In the genomic region with DNA sequence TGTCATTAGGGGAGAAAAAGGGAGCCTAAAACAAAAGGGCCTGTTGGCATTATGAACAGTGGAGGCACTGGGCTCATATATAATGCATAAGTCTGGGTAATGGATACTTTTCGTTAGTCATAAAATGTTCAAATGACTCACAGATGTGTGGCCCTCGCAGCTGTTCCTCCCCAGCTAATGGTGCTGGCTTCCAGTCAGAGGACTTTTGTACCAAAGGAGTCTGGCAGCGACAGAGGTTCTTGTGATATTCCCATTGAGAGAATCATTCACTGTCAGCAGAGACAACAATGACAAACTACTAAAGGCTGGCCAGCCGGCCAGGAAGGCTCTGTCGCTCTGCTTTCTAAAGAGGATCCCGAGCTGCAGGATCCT, we compare ENCODE assay signal across 8 mouse cellular contexts. TPM values are rescaled to one million over a fixed set of nuclear protein-coding genes. Genes with fewer than 3 reads are reported as not detected.
DNase-seq lines count a peak whose midpoint lies in the region; ATAC-seq and TF ChIP-seq lines count a peak whose summit lies in the region.

No protein-coding gene starts in this region.

- no peaks in the 10 kb centered on the region for H3K27me3 ChIP-seq in intestine, embryonic 14.5 days (replicated peaks; ENCODE audit: control insufficient read depth, insufficient read depth, low read length)
- H3K27me3 ChIP-seq in intestine, postnatal 0 days (replicated peaks; ENCODE audit: control insufficient read depth, insufficient read depth, low read length): no peaks in the 10 kb centered on the region
- H3K27me3 ChIP-seq in hindbrain, embryonic 15.5 days: no peaks in the 10 kb centered on the region
- H3K27me3 ChIP-seq in midbrain, embryonic 16.5 days (ENCODE audit: control insufficient read depth, insufficient read depth, low read depth, low read length): no peaks in the 10 kb centered on the region

- H3K9ac ChIP-seq in intestine, embryonic 14.5 days (ENCODE audit: low read length): no peak overlapping the region
- H3K9ac ChIP-seq in intestine, postnatal 0 days (ENCODE audit: low read depth, low read length): no peak overlapping the region
- H3K9ac ChIP-seq in hindbrain, embryonic 15.5 days: no peak overlapping the region
- H3K9ac ChIP-seq in midbrain, embryonic 16.5 days (ENCODE audit: low read depth, low read length): peak overlapping the region; percentile 16; the same call in 1 of the 2 replicates

- no peak for TF ChIP-seq CTCF in intestine, postnatal 0 days (IDR thresholded peaks at IDR 0.05; ENCODE audit: low read depth)

- H3K36me3 ChIP-seq in intestine, embryonic 14.5 days (ENCODE audit: control insufficient read depth, insufficient read depth, low read length): no peaks in the 10 kb centered on the region
- H3K36me3 ChIP-seq in intestine, postnatal 0 days (ENCODE audit: control insufficient read depth, insufficient read depth): no peaks in the 10 kb centered on the region
- no peaks in the 10 kb centered on the region for H3K36me3 ChIP-seq in hindbrain, embryonic 15.5 days
- no peaks in the 10 kb centered on the region for H3K36me3 ChIP-seq in midbrain, embryonic 16.5 days (ENCODE audit: control insufficient read depth, insufficient read depth, low read length)

- DNase-seq in intestine, embryonic 14.5 days (ENCODE audit: low spot score): no peak
- DNase-seq in embryo, embryonic 10.5 days (ENCODE audit: low spot score): peak; percentile 53
- no peak for DNase-seq in spleen, postnatal 10 days (ENCODE audit: low spot score in 2 of 2)
- no peak for DNase-seq in retina, postnatal 1 day
- no peak for DNase-seq in ovary, adult 18-20 months (ENCODE audit: low spot score)

- no peak for ATAC-seq in intestine, embryonic 14.5 days (replicated peaks; ENCODE audit: low FRiP score, low TSS enrichment, low read depth)
- ATAC-seq in intestine, postnatal 0 days: no peak
- ATAC-seq in hindbrain, embryonic 15.5 days (ENCODE audit: low FRiP score, low read depth): peak; percentile 35; the same call in 1 of the 2 replicates
- ATAC-seq in midbrain, embryonic 16.5 days: no peak

- no peak overlapping the region for H3K4me2 ChIP-seq in intestine, embryonic 14.5 days (ENCODE audit: low read length)
- H3K4me2 ChIP-seq in intestine, postnatal 0 days (replicated peaks; ENCODE audit: low read depth): no peak overlapping the region
- H3K4me2 ChIP-seq in hindbrain, embryonic 15.5 days: no peak overlapping the region
- no peak overlapping the region for H3K4me2 ChIP-seq in midbrain, embryonic 16.5 days (ENCODE audit: low read length)

- H3K27ac ChIP-seq in intestine, embryonic 14.5 days (ENCODE audit: low read depth): peak overlapping the region; percentile 36
- no peak overlapping the region for H3K27ac ChIP-seq in intestine, postnatal 0 days (ENCODE audit: low read depth, low read length)
- peak overlapping the region; percentile 68 for H3K27ac ChIP-seq in hindbrain, embryonic 15.5 days (replicated peaks)
- peak overlapping the region; percentile 48 for H3K27ac ChIP-seq in midbrain, embryonic 16.5 days (ENCODE audit: low read length)

- H3K4me3 ChIP-seq in intestine, embryonic 14.5 days (ENCODE audit: low read depth, low read length): no peak overlapping the region
- no peak overlapping the region for H3K4me3 ChIP-seq in intestine, postnatal 0 days (ENCODE audit: low read depth, low read length)
- no peak overlapping the region for H3K4me3 ChIP-seq in hindbrain, embryonic 15.5 days
- H3K4me3 ChIP-seq in midbrain, embryonic 16.5 days (ENCODE audit: low read depth, low read length): no peak overlapping the region

- peaks cover 18% of the 10 kb centered on the region for H3K4me1 ChIP-seq in intestine, embryonic 14.5 days (replicated peaks; ENCODE audit: control insufficient read depth, insufficient read depth, low read length)
- H3K4me1 ChIP-seq in intestine, postnatal 0 days (replicated peaks; ENCODE audit: control insufficient read depth, insufficient read depth, low read length): no peaks in the 10 kb centered on the region
- peaks cover 16% of the 10 kb centered on the region for H3K4me1 ChIP-seq in hindbrain, embryonic 15.5 days (replicated peaks)
- peaks cover 5% of the 10 kb centered on the region; the same call in 1 of the 2 replicates for H3K4me1 ChIP-seq in midbrain, embryonic 16.5 days (ENCODE audit: control insufficient read depth, insufficient read depth, low read length)

- 42% methylated on average over 6 of the region's 6 CpGs for WGBS in intestine, embryonic 14.5 days
- WGBS in intestine, postnatal 0 days: 39% methylated on average over 6 of the region's 6 CpGs
- WGBS in hindbrain, embryonic 15.5 days: 17% methylated on average over 6 of the region's 6 CpGs
- WGBS in midbrain, embryonic 16.5 days: 28% methylated on average over 6 of the region's 6 CpGs

- H3K9me3 ChIP-seq in intestine, embryonic 14.5 days (ENCODE audit: control insufficient read depth, low read length): no peaks in the 10 kb centered on the region
- no peaks in the 10 kb centered on the region for H3K9me3 ChIP-seq in intestine, postnatal 0 days (ENCODE audit: control insufficient read depth)
- no peaks in the 10 kb centered on the region for H3K9me3 ChIP-seq in hindbrain, embryonic 15.5 days
- no peaks in the 10 kb centered on the region for H3K9me3 ChIP-seq in midbrain, embryonic 16.5 days (replicated peaks; ENCODE audit: control insufficient read depth, low read length, poor library complexity, severe bottlenecking)

RNA-seq across cellular contexts. Expression of a gene that starts 21.5 kb away (rescaled TPM):
- polyA plus RNA-seq in intestine, embryonic 14.5 days (2014; fragmentation: Nextera tagmentation; extraction: Ambion mirVana): 386 and 427 TPM in 2 replicates
- 534 and 558 TPM in 2 replicates for polyA plus RNA-seq in intestine, postnatal 0 days (2015; fragmentation: Nextera tagmentation; extraction: Ambion mirVana)
- polyA plus RNA-seq in hindbrain, embryonic 15.5 days (2015; fragmentation: Nextera tagmentation; extraction: Ambion mirVana): 445 and 471 TPM in 2 replicates
- 400 and 424 TPM in 2 replicates for polyA plus RNA-seq in midbrain, embryonic 16.5 days (2015; fragmentation: Nextera tagmentation; extraction: Ambion mirVana)

RNA-seq across cellular contexts. Expression of a gene that starts 21.7 kb away (rescaled TPM):
- polyA plus RNA-seq in intestine, embryonic 14.5 days (2014; fragmentation: Nextera tagmentation; extraction: Ambion mirVana): 49.1 and 53.1 TPM in 2 replicates
- 11.7 and 12.5 TPM in 2 replicates for polyA plus RNA-seq in intestine, postnatal 0 days (2015; fragmentation: Nextera tagmentation; extraction: Ambion mirVana)
- polyA plus RNA-seq in hindbrain, embryonic 15.5 days (2015; fragmentation: Nextera tagmentation; extraction: Ambion mirVana): 37.2 and 38.1 TPM in 2 replicates
- 38.5 and 43.7 TPM in 2 replicates for polyA plus RNA-seq in midbrain, embryonic 16.5 days (2015; fragmentation: Nextera tagmentation; extraction: Ambion mirVana)

RNA-seq across cellular contexts. Expression of a gene that starts 23.1 kb away (rescaled TPM):
- polyA plus RNA-seq in intestine, embryonic 14.5 days (2014; fragmentation: Nextera tagmentation; extraction: Ambion mirVana): 39.4 and 43.5 TPM in 2 replicates
- polyA plus RNA-seq in intestine, postnatal 0 days (2015; fragmentation: Nextera tagmentation; extraction: Ambion mirVana): 10.3 and 11.2 TPM in 2 replicates
- 33.9 and 36.7 TPM in 2 replicates for polyA plus RNA-seq in hindbrain, embryonic 15.5 days (2015; fragmentation: Nextera tagmentation; extraction: Ambion mirVana)
- 18.8 and 25.0 TPM in 2 replicates for polyA plus RNA-seq in midbrain, embryonic 16.5 days (2015; fragmentation: Nextera tagmentation; extraction: Ambion mirVana)
